16 mouse cellular contexts compared by ENCODE assay signal in genomic region chr7:16938117-16938791, GRCm38 (mm10). TPM values are rescaled to one million over a fixed set of nuclear protein-coding genes. Genes with fewer than 3 reads are reported as not detected.
DNase-seq lines count a peak whose midpoint lies in the region; ATAC-seq and TF ChIP-seq lines count a peak whose summit lies in the region.
"Had no signal": no experiment of that assay in that cellular context is flagged by ENCODE, and none has a peak within 500 bp of the region (broad histone marks: within the 10 kb centered on the region; RNA-seq: fewer than 3 reads in every experiment).

No protein-coding gene starts in this region.

- no peak overlapping the region for H3K27ac ChIP-seq in hindbrain, embryonic 11.5 days (ENCODE audit: low read depth, low read length)
- H3K27ac ChIP-seq in hindbrain, embryonic 10.5 days: no peak overlapping the region
- H3K27ac ChIP-seq in forebrain, postnatal 0 days (ENCODE audit: low read depth, low read length): peak overlapping the region; percentile 72
- H3K27ac ChIP-seq in midbrain, embryonic 12.5 days (replicated peaks): peak overlapping the region; percentile 80
- H3K27ac ChIP-seq: liver, embryonic 15.5 days had no signal

- TF ChIP-seq POLR2A in lung, adult 2 months (IDR thresholded peaks at IDR 0.05; ENCODE audit: borderline replicate concordance, extremely low read depth, low read depth, low read length): no peak

- 71% methylated on average over 17 of the region's 17 CpGs for WGBS in hindbrain, embryonic 11.5 days
- WGBS in hindbrain, embryonic 10.5 days: 73% methylated on average over 17 of the region's 17 CpGs
- WGBS in forebrain, postnatal 0 days: 53% methylated on average over 17 of the region's 17 CpGs
- 70% methylated on average over 17 of the region's 17 CpGs for WGBS in midbrain, embryonic 12.5 days
- 69% methylated on average over 17 of the region's 17 CpGs for WGBS in lung, adult 2 months

- peak; percentile 47 for DNase-seq in hindbrain, embryonic 11.5 days (ENCODE audit: low spot score)
- DNase-seq in hindbrain, embryonic 10.5 days (ENCODE audit: low spot score): no peak
- DNase-seq in cerebellum, postnatal 10 days: peak; percentile 82 to 86
- DNase-seq in forebrain, postnatal 0 days: peak; percentile 90
- DNase-seq in embryo, embryonic 9.5 days (ENCODE audit: extremely low spot score): no peak
- no peak for DNase-seq in lung, adult 2 months
- DNase-seq in thymus, postnatal 10 days (ENCODE audit: low spot score in 2 of 2): no peak
- DNase-seq: thymus, adult 18-20 months had no signal

- H3K4me2 ChIP-seq in hindbrain, embryonic 11.5 days (replicated peaks; ENCODE audit: low read depth, low read length): no peak overlapping the region
- H3K4me2 ChIP-seq in forebrain, postnatal 0 days (ENCODE audit: low read depth): peak overlapping the region; percentile 36
- H3K4me2 ChIP-seq in midbrain, embryonic 12.5 days (replicated peaks): peak overlapping the region; percentile 19
- H3K4me2 ChIP-seq: liver, embryonic 15.5 days had no signal

- no peak for TF ChIP-seq CTCF in forebrain, postnatal 0 days (IDR thresholded peaks at IDR 0.05; ENCODE audit: low read depth)
- no peak for TF ChIP-seq CTCF in lung, adult 2 months (IDR thresholded peaks at IDR 0.05; ENCODE audit: insufficient read depth, low read length)

- H3K9ac ChIP-seq in hindbrain, embryonic 11.5 days (ENCODE audit: low read depth, low read length): no peak overlapping the region
- H3K9ac ChIP-seq in forebrain, postnatal 0 days: peak overlapping the region; percentile 28; the same call in 1 of the 2 replicates
- no peak overlapping the region for H3K9ac ChIP-seq in midbrain, embryonic 12.5 days (replicated peaks)
- H3K9ac ChIP-seq: liver, embryonic 15.5 days had no signal

- ATAC-seq in hindbrain, embryonic 11.5 days (ENCODE audit: low FRiP score): peak; percentile 58; the same call in 1 of the 2 replicates
- peak; percentile 92 for ATAC-seq in forebrain, postnatal 0 days
- peak; percentile 85 for ATAC-seq in midbrain, embryonic 12.5 days (ENCODE audit: low FRiP score, low read depth)
- ATAC-seq: CD4-positive, CD25-positive, alpha-beta regulatory T cell, adult 4 months had no signal

- no peaks in the 10 kb centered on the region for H3K9me3 ChIP-seq in hindbrain, embryonic 11.5 days (ENCODE audit: control insufficient read depth, low read length)
- H3K9me3 ChIP-seq in hindbrain, embryonic 10.5 days: no peaks in the 10 kb centered on the region
- no peaks in the 10 kb centered on the region for H3K9me3 ChIP-seq in forebrain, postnatal 0 days (ENCODE audit: low read length)
- H3K9me3 ChIP-seq in midbrain, embryonic 12.5 days: no peaks in the 10 kb centered on the region
- H3K9me3 ChIP-seq: liver, embryonic 15.5 days had no signal

- no peak overlapping the region for H3K4me3 ChIP-seq in hindbrain, embryonic 11.5 days (ENCODE audit: low read depth, low read length)
- no peak overlapping the region for H3K4me3 ChIP-seq in hindbrain, embryonic 10.5 days
- H3K4me3 ChIP-seq in forebrain, postnatal 0 days (ENCODE audit: low read depth, low read length): 0 out of 2 replicates have a peak overlapping the region, but pooled peaks have one; percentile 5
- H3K4me3 ChIP-seq in midbrain, embryonic 12.5 days: no peak overlapping the region
- H3K4me3 ChIP-seq in lung, adult 2 months (replicated peaks; ENCODE audit: extremely low read depth, low read depth, low read length): no peak overlapping the region
- H3K4me3 ChIP-seq: liver, embryonic 15.5 days had no signal

- no peaks in the 10 kb centered on the region for H3K4me1 ChIP-seq in hindbrain, embryonic 11.5 days (replicated peaks; ENCODE audit: control insufficient read depth, insufficient read depth, low read length)
- peaks cover 20% of the 10 kb centered on the region for H3K4me1 ChIP-seq in hindbrain, embryonic 10.5 days (replicated peaks)
- peaks cover 31% of the 10 kb centered on the region for H3K4me1 ChIP-seq in forebrain, postnatal 0 days (ENCODE audit: insufficient read depth)
- peaks cover 31% of the 10 kb centered on the region for H3K4me1 ChIP-seq in midbrain, embryonic 12.5 days
- no peaks in the 10 kb centered on the region for H3K4me1 ChIP-seq in lung, adult 2 months (ENCODE audit: control insufficient read depth, insufficient read depth, low read length)
- H3K4me1 ChIP-seq: liver, embryonic 15.5 days had no signal

- no peaks in the 10 kb centered on the region for H3K36me3 ChIP-seq in hindbrain, embryonic 11.5 days (ENCODE audit: control insufficient read depth, insufficient read depth, low read length)
- H3K36me3 ChIP-seq in hindbrain, embryonic 10.5 days: no peaks in the 10 kb centered on the region
- H3K36me3 ChIP-seq in forebrain, postnatal 0 days (ENCODE audit: insufficient read depth): no peaks in the 10 kb centered on the region
- no peaks in the 10 kb centered on the region for H3K36me3 ChIP-seq in midbrain, embryonic 12.5 days
- H3K36me3 ChIP-seq: liver, embryonic 15.5 days had no signal

- H3K27me3 ChIP-seq in hindbrain, embryonic 11.5 days (ENCODE audit: control insufficient read depth, insufficient read depth, low read length): no peaks in the 10 kb centered on the region
- peaks cover 3% of the 10 kb centered on the region; the same call in 1 of the 2 replicates for H3K27me3 ChIP-seq in hindbrain, embryonic 10.5 days (ENCODE audit: insufficient read depth, poor library complexity, severe bottlenecking)
- H3K27me3 ChIP-seq in forebrain, postnatal 0 days (ENCODE audit: insufficient read depth, low read length): no peaks in the 10 kb centered on the region
- no peaks in the 10 kb centered on the region for H3K27me3 ChIP-seq in midbrain, embryonic 12.5 days

RNA-seq across cellular contexts. Expression of gene Pnmal2, which starts 6.2 kb away (rescaled TPM):
- polyA plus RNA-seq in hindbrain, embryonic 11.5 days (2014; fragmentation: Nextera tagmentation; extraction: Ambion mirVana): 7.8 and 11.0 TPM in 2 replicates
- polyA plus RNA-seq in hindbrain, embryonic 10.5 days (2016; fragmentation: Nextera tagmentation; extraction: Ambion mirVana): 4.0 and 12.2 TPM in 2 replicates
- total RNA-seq in forebrain, postnatal 0 days (2014; rRNA removed): 98.9 and 133 TPM in 2 replicates
- 87.5 and 134 TPM in 2 replicates for polyA plus RNA-seq in forebrain, postnatal 0 days (2015; fragmentation: Nextera tagmentation; extraction: Ambion mirVana)
- polyA plus RNA-seq in midbrain, embryonic 12.5 days (2016; fragmentation: Nextera tagmentation; extraction: Ambion mirVana): 49.3 and 55.3 TPM in 2 replicates
- polyA plus RNA-seq in lung, adult 2 months (2012; rRNA removed): 2.0 and 3.2 TPM in 2 replicates
- total RNA-seq: common myeloid progenitor, adult 5-6 weeks; hematopoietic stem cell, adult 5-6 weeks; monocyte, adult 5-6 weeks had no signal
- polyA plus RNA-seq: CD4-positive, CD25-positive, alpha-beta regulatory T cell, adult 4 months had no signal

RNA-seq across cellular contexts. Expression of gene Calm3, which starts 14.3 kb away (rescaled TPM):
- polyA plus RNA-seq in hindbrain, embryonic 11.5 days (2014; fragmentation: Nextera tagmentation; extraction: Ambion mirVana): 322 and 337 TPM in 2 replicates
- polyA plus RNA-seq in hindbrain, embryonic 10.5 days (2016; fragmentation: Nextera tagmentation; extraction: Ambion mirVana): 170 and 245 TPM in 2 replicates
- total RNA-seq in forebrain, postnatal 0 days (2014; rRNA removed): 1,323 and 1,444 TPM in 2 replicates
- polyA plus RNA-seq in forebrain, postnatal 0 days (2015; fragmentation: Nextera tagmentation; extraction: Ambion mirVana): 403 and 424 TPM in 2 replicates
- polyA plus RNA-seq in midbrain, embryonic 12.5 days (2016; fragmentation: Nextera tagmentation; extraction: Ambion mirVana): 223 and 224 TPM in 2 replicates
- polyA plus RNA-seq in lung, adult 2 months (2012; rRNA removed): 279 and 310 TPM in 2 replicates

RNA-seq across cellular contexts. Expression of gene Pnmal1, which starts 21.2 kb away (rescaled TPM):
- polyA plus RNA-seq in hindbrain, embryonic 11.5 days (2014; fragmentation: Nextera tagmentation; extraction: Ambion mirVana): 17.6 and 19.5 TPM in 2 replicates
- 5.8 and 12.7 TPM in 2 replicates for polyA plus RNA-seq in hindbrain, embryonic 10.5 days (2016; fragmentation: Nextera tagmentation; extraction: Ambion mirVana)
- 53.4 and 64.8 TPM in 2 replicates for total RNA-seq in forebrain, postnatal 0 days (2014; rRNA removed)
- polyA plus RNA-seq in forebrain, postnatal 0 days (2015; fragmentation: Nextera tagmentation; extraction: Ambion mirVana): 51.1 and 61.5 TPM in 2 replicates
- 28.8 and 34.8 TPM in 2 replicates for polyA plus RNA-seq in midbrain, embryonic 12.5 days (2016; fragmentation: Nextera tagmentation; extraction: Ambion mirVana)
- polyA plus RNA-seq in lung, adult 2 months (2012; rRNA removed): not detected in 2 replicates
- total RNA-seq: gastrocnemius, adult 18-20 months; hematopoietic stem cell, adult 5-6 weeks; monocyte, adult 5-6 weeks had no signal
- polyA plus RNA-seq: CD4-positive, CD25-positive, alpha-beta regulatory T cell, adult 4 months had no signal

RNA-seq across cellular contexts. Expression of gene Ptgir, which starts 32.0 kb away (rescaled TPM):
- polyA plus RNA-seq in hindbrain, embryonic 11.5 days (2014; fragmentation: Nextera tagmentation; extraction: Ambion mirVana): 0.56 and 0.81 TPM in 2 replicates
- 0.77 and 1.5 TPM in 2 replicates for polyA plus RNA-seq in hindbrain, embryonic 10.5 days (2016; fragmentation: Nextera tagmentation; extraction: Ambion mirVana)
- 0.15 TPM in 1 of 2 replicates, not detected in the other for total RNA-seq in forebrain, postnatal 0 days (2014; rRNA removed)
- 0.08 and 0.09 TPM in 2 replicates for polyA plus RNA-seq in forebrain, postnatal 0 days (2015; fragmentation: Nextera tagmentation; extraction: Ambion mirVana)
- 1.1 and 1.2 TPM in 2 replicates for polyA plus RNA-seq in midbrain, embryonic 12.5 days (2016; fragmentation: Nextera tagmentation; extraction: Ambion mirVana)
- polyA plus RNA-seq in lung, adult 2 months (2012; rRNA removed): 9.8 and 10.4 TPM in 2 replicates
- total RNA-seq: layer of hippocampus, postnatal 10 days had no signal

RNA-seq across cellular contexts. Expression of gene Gm42372, which starts 44.6 kb away (rescaled TPM):
- 1.5 and 1.7 TPM in 2 replicates for polyA plus RNA-seq in hindbrain, embryonic 11.5 days (2014; fragmentation: Nextera tagmentation; extraction: Ambion mirVana)
- polyA plus RNA-seq in hindbrain, embryonic 10.5 days (2016; fragmentation: Nextera tagmentation; extraction: Ambion mirVana): 0.91 and 0.93 TPM in 2 replicates
- total RNA-seq in forebrain, postnatal 0 days (2014; rRNA removed): 34.9 and 40.0 TPM in 2 replicates
- polyA plus RNA-seq in forebrain, postnatal 0 days (2015; fragmentation: Nextera tagmentation; extraction: Ambion mirVana): 4.0 and 5.9 TPM in 2 replicates
- polyA plus RNA-seq in midbrain, embryonic 12.5 days (2016; fragmentation: Nextera tagmentation; extraction: Ambion mirVana): 1.7 and 1.8 TPM in 2 replicates
- 0.03 and 0.04 TPM in 2 replicates for polyA plus RNA-seq in lung, adult 2 months (2012; rRNA removed)
- total RNA-seq: gastrocnemius, adult 18-20 months had no signal

Comparison
In these comparisons a context has a peak if more than half of its experiments do, and no peak if none do; other contexts are left out.
1. DNase-seq: peak in hindbrain, embryonic 11.5 days (single experiment), cerebellum, postnatal 10 days (2 of 2) and forebrain, postnatal 0 days (single experiment); none in hindbrain, embryonic 10.5 days (single experiment), embryo, embryonic 9.5 days (single experiment), lung, adult 2 months (single experiment) and thymus, postnatal 10 days (0 of 2).
2. H3K27ac ChIP-seq: peak in forebrain, postnatal 0 days (single experiment) and midbrain, embryonic 12.5 days (single experiment); none in hindbrain, embryonic 11.5 days (single experiment) and hindbrain, embryonic 10.5 days (single experiment).
3. Peak in every context shown above with its lines, with median percentiles within 50 percentile points of each other: ATAC-seq.